Mouse (Mus musculus) forebrain, embryonic 10.5 days (tissue): ENCODE measurements around the gene Kcnd3. TPM values are rescaled to one million over a fixed set of nuclear protein-coding genes. Genes with fewer than 3 reads are reported as not detected.

Experiments
- DNase-seq: peaks from one replicate; pipeline ENCODE4 v3.0.0-alpha.2; 2017; ENCODE audit warnings: low spot score; ENCODE audit errors: extremely low spot score
- H3K27ac ChIP-seq: fragments of 300-500 bp; sonication (generic); 2 replicates; pipeline ENCODE4 v1.5.1; 2016; ENCODE audit warnings: mild to moderate bottlenecking
- H3K27me3 ChIP-seq: fragments of 300-500 bp; sonication (generic); 2 replicates; pipeline ENCODE4 v1.6.1; 2016; ENCODE audit warnings: mild to moderate bottlenecking; ENCODE audit not compliant: poor library complexity, severe bottlenecking
- H3K36me3 ChIP-seq: fragments of 300-500 bp; sonication (generic); replicated peaks from 2 replicates; pipeline ENCODE4 v1.6.1; 2016; ENCODE audit warnings: mild to moderate bottlenecking, moderate library complexity
- H3K4me1 ChIP-seq: fragments of 300-500 bp; sonication (generic); 2 replicates; pipeline ENCODE4 v1.6.1; 2016
- H3K4me3 ChIP-seq: fragments of 300-500 bp; sonication (generic); 2 replicates; pipeline ENCODE4 v1.5.1; 2016; ENCODE audit warnings: mild to moderate bottlenecking, moderate library complexity
- H3K9me3 ChIP-seq: fragments of 300-500 bp; sonication (generic); 2 replicates; pipeline ENCODE4 v1.6.1; 2016; ENCODE audit warnings: mild to moderate bottlenecking, moderate library complexity
- WGBS: fragments of 180-500 bp; shearing (Covaris S2); methylation state at CpG from one replicate; pipeline ENCODE4 v1.1.7; 2016; 5-methylcytosine and 5-hydroxymethylcytosine counted together
- polyA plus RNA-seq: library from polyadenylated mRNA; unstranded; fragments of >200 nt; fragmentation: Nextera tagmentation; extraction: Ambion mirVana; gene quantifications from 2 replicates; pipeline ENCODE4 v1.2.1, GENCODE M21; 2016

The Kcnd3 gene
- polyA plus RNA-seq, 1 experiment from 2014 or later: 0.31 TPM

- Histone ChIP-seq H3K27me3 (no peaks in the 10 kb centered on the region), H3K36me3 (no peaks in the 10 kb centered on the region), H3K27ac (no peak overlapping the region), H3K4me3 (no peak overlapping the region), H3K9me3 (no peaks in the 10 kb centered on the region), H3K4me1 (no peaks in the 10 kb centered on the region)
- DNase-seq: no peak
- WGBS: 83% methylated on average over 2 of the region's 2 CpGs
Observed at GRCm38 (mm10) chr3:105660530-105660929, 208.4 kb downstream of the Kcnd3 start.

- H3K36me3 ChIP-seq: no peaks in the 10 kb centered on the region
- WGBS: 87% methylated on average over 8 of the region's 8 CpGs
- no peaks in the 10 kb centered on the region for H3K4me1 ChIP-seq
- H3K4me3 ChIP-seq: no peak overlapping the region
- H3K27me3 ChIP-seq: no peaks in the 10 kb centered on the region
- H3K27ac ChIP-seq: no peak overlapping the region
- no peaks in the 10 kb centered on the region for H3K9me3 ChIP-seq
- no peak for DNase-seq
Observed at GRCm38 (mm10) chr3:105663043-105663442, 210.9 kb downstream of the Kcnd3 start.

GRCm38 (mm10) chr3:105665105-105665765 lies 213.1 kb downstream of the Kcnd3 start:
- Histone ChIP-seq H3K4me1 (no peaks in the 10 kb centered on the region), H3K27ac (no peak overlapping the region), H3K36me3 (no peaks in the 10 kb centered on the region), H3K4me3 (no peak overlapping the region), H3K9me3 (no peaks in the 10 kb centered on the region), H3K27me3 (no peaks in the 10 kb centered on the region)
- DNase-seq: no peak
- 84% methylated on average over 9 of the region's 9 CpGs for WGBS

GRCm38 (mm10) chr3:105666996-105667523 lies 214.9 kb downstream of the Kcnd3 start:
- Histone ChIP-seq H3K27me3 (no peaks in the 10 kb centered on the region), H3K36me3 (no peaks in the 10 kb centered on the region), H3K9me3 (no peaks in the 10 kb centered on the region), H3K4me1 (no peaks in the 10 kb centered on the region), H3K4me3 (no peak overlapping the region), H3K27ac (no peak overlapping the region)
- DNase-seq: no peak
- WGBS: 71% methylated on average over 4 of the region's 4 CpGs

GRCm38 (mm10) chr3:105668161-105668560 lies 216.0 kb downstream of the Kcnd3 start:
- DNase-seq: no peak
- WGBS: 37% methylated on average over 9 of the region's 9 CpGs
- no peaks in the 10 kb centered on the region for H3K9me3 ChIP-seq
- no peaks in the 10 kb centered on the region for H3K36me3 ChIP-seq
- H3K27ac ChIP-seq: no peak overlapping the region
- H3K4me1 ChIP-seq: no peaks in the 10 kb centered on the region
- H3K4me3 ChIP-seq: no peak overlapping the region
- H3K27me3 ChIP-seq: no peaks in the 10 kb centered on the region

GRCm38 (mm10) chr3:105669776-105670175 lies 217.6 kb downstream of the Kcnd3 start:
- Histone ChIP-seq H3K4me1 (peaks cover 2% of the 10 kb centered on the region; the same call in 1 of the 2 replicates), H3K27ac (no peak overlapping the region), H3K27me3 (no peaks in the 10 kb centered on the region), H3K4me3 (no peak overlapping the region), H3K9me3 (no peaks in the 10 kb centered on the region), H3K36me3 (no peaks in the 10 kb centered on the region)
- WGBS: 90% methylated on average over 3 of the region's 3 CpGs
- no peak for DNase-seq

GRCm38 (mm10) chr3:105670801-105671200 lies 218.7 kb downstream of the Kcnd3 start:
- WGBS: 79% methylated on average over 1 of the region's 1 CpGs
- no peaks in the 10 kb centered on the region for H3K36me3 ChIP-seq
- DNase-seq: no peak
- peaks cover 3% of the 10 kb centered on the region for H3K4me1 ChIP-seq
- no peaks in the 10 kb centered on the region for H3K27me3 ChIP-seq
- no peak overlapping the region for H3K27ac ChIP-seq
- no peak overlapping the region for H3K4me3 ChIP-seq
- H3K9me3 ChIP-seq: no peaks in the 10 kb centered on the region

- 21% methylated on average over 7 of the region's 7 CpGs for WGBS
Observed at GRCm38 (mm10) chr3:105674595-105675218, 222.6 kb downstream of the Kcnd3 start.

GRCm38 (mm10) chr3:105675932-105676331 lies 223.8 kb downstream of the Kcnd3 start:
- H3K27me3 ChIP-seq: no peaks in the 10 kb centered on the region
- no peaks in the 10 kb centered on the region for H3K9me3 ChIP-seq
- no peak overlapping the region for H3K4me3 ChIP-seq
- no peak for DNase-seq
- H3K36me3 ChIP-seq: peaks cover 43% of the 10 kb centered on the region
- no peak overlapping the region; the same call in 1 of the 2 replicates for H3K27ac ChIP-seq
- H3K4me1 ChIP-seq: peaks cover 6% of the 10 kb centered on the region
- WGBS: 56% methylated on average over 2 of the region's 2 CpGs

More at GRCm38 (mm10) chr3:105674595-105675218, 222.6 kb downstream of the Kcnd3 start:
- Histone ChIP-seq H3K4me3 (no peak overlapping the region), H3K27me3 (no peaks in the 10 kb centered on the region), H3K27ac (no peak overlapping the region), H3K4me1 (peaks cover 6% of the 10 kb centered on the region), H3K9me3 (no peaks in the 10 kb centered on the region), H3K36me3 (peaks cover 31% of the 10 kb centered on the region)
- peak; percentile 55 for DNase-seq

- Histone ChIP-seq H3K9me3 (no peaks in the 10 kb centered on the region), H3K4me3 (no peak overlapping the region), H3K36me3 (peaks cover 83% of the 10 kb centered on the region), H3K4me1 (peaks cover 4% of the 10 kb centered on the region; the same call in 1 of the 2 replicates), H3K27ac (no peak overlapping the region), H3K27me3 (no peaks in the 10 kb centered on the region)
- no peak for DNase-seq
- 94% methylated on average over 7 of the region's 7 CpGs for WGBS
Observed at GRCm38 (mm10) chr3:105680346-105680745, 228.2 kb downstream of the Kcnd3 start.

- Histone ChIP-seq H3K4me1 (peaks cover 15% of the 10 kb centered on the region), H3K36me3 (peaks cover 34% of the 10 kb centered on the region), H3K27ac (peak overlapping the region; percentile 93), H3K4me3 (peak overlapping the region; percentile 83), H3K27me3 (peaks cover 7% of the 10 kb centered on the region; the same call in 1 of the 2 replicates), H3K9me3 (no peaks in the 10 kb centered on the region)
- DNase-seq: no peak
- WGBS: 10% methylated on average over 60 of the region's 60 CpGs
Observed at GRCm38 (mm10) chr3:105686394-105687323, 234.5 kb downstream of the Kcnd3 start.

GRCm38 (mm10) chr3:105687324-105688060 lies 235.4 kb downstream of the Kcnd3 start, which contains the start of gene Ddx20:
Ddx20 (minus strand) TSS chr3:105687574.
- Histone ChIP-seq H3K9me3 (no peaks in the 10 kb centered on the region), H3K27ac (peak within 1 kb of the TSS; percentile 93), H3K36me3 (peaks cover 26% of the 10 kb centered on the region), H3K4me3 (peak within 1 kb of the TSS; percentile 83), H3K27me3 (peaks cover 7% of the 10 kb centered on the region; the same call in 1 of the 2 replicates), H3K4me1 (peaks cover 15% of the 10 kb centered on the region)
- under 1% methylated on average over 66 of the region's 72 CpGs for WGBS
- DNase-seq: peak; percentile 98
